Mouse (Mus musculus): ENCODE measurements at regions not wholly inside any gene's neighbourhood (a gene's known extent, or its start where the extent isn't known, plus 50 kb on each side); places are given as distances from the start of the nearest gene placed in this dataset.
"Not testable (repeated sequence)": the region's sequence is repeated elsewhere in the genome, so short reads cannot be mapped to it uniquely, and the experiment has no call there.

GRCm38 (mm10) chr7:96041806-96042205, 129.2 kb upstream of the Tenm4 start:
- Histone ChIP-seq H3K4me2 (ENCODE audit: insufficient read depth, low read depth, poor library complexity, severe bottlenecking) (no peak overlapping the region), H3K4me3 (replicated peaks in 1 of 3; ENCODE audit: low read depth in 2 of 3, low read length in 2 of 3, poor library complexity in 1 of 3) (no peak overlapping the region), H3K27ac (ENCODE audit: insufficient read depth, low read depth) (no peak overlapping the region), H3K9ac (ENCODE audit: insufficient read depth, low read depth) (no peak overlapping the region), H3K79me2 (replicated peaks; ENCODE audit: control insufficient read depth, extremely low read depth, insufficient read depth, poor library complexity, severe bottlenecking) (no peaks in the 10 kb centered on the region), H3K4me1 (ENCODE audit: control insufficient read depth in 1 of 2, insufficient read depth in 2 of 2) (no peaks in the 10 kb centered on the region), H3K36me3 (replicated peaks in 1 of 2; ENCODE audit: control insufficient read depth in 1 of 2, insufficient read depth in 1 of 2, low read length in 1 of 2) (no peaks in the 10 kb centered on the region), H3K27me3 (replicated peaks) (no peaks in the 10 kb centered on the region), H3K9me3 (replicated peaks; ENCODE audit: low read length) (peaks cover 22% of the 10 kb centered on the region)
- dilution Hi-C loops (cut with MboI; ENCODE audit: extremely low pct_ligation_motif_present, extremely low pct_unique_long_range_greater_than_20kb, low sequenced_read_pairs), result no loop called here
- TF ChIP-seq RCOR1 (conservative IDR thresholded peaks at IDR 0.05; ENCODE audit: low read depth, low read length), result no peak
- TF ChIP-seq SMC3 (IDR thresholded peaks at IDR 0.05; ENCODE audit: low read depth, low read length), result no peak
- TF ChIP-seq USF2 (conservative IDR thresholded peaks at IDR 0.05; ENCODE audit: low read depth, low read length), result no peak
- no peak for TF ChIP-seq TCF12 (IDR thresholded peaks at IDR 0.05; ENCODE audit: low read depth, low read length)
- TF ChIP-seq UBTF (IDR thresholded peaks at IDR 0.05; ENCODE audit: low read depth, low read length), result no peak
- in situ Hi-C loops (cut with MboI; ENCODE audit: low pct_ligation_motif_present, low pct_unique_long_range_greater_than_20kb, low sequenced_read_pairs), result no loop called here
- no peak for DNase-seq (ENCODE audit: extremely low read depth)

- Histone ChIP-seq H3K9me3 (replicated peaks; ENCODE audit: low read length) (peaks cover 21% of the 10 kb centered on the region), H3K9ac (ENCODE audit: insufficient read depth, low read depth) (no peak overlapping the region), H3K4me2 (ENCODE audit: insufficient read depth, low read depth, poor library complexity, severe bottlenecking) (no peak overlapping the region), H3K4me1 (ENCODE audit: control insufficient read depth in 1 of 2, insufficient read depth in 2 of 2) (no peaks in the 10 kb centered on the region), H3K27ac (ENCODE audit: insufficient read depth, low read depth) (no peak overlapping the region), H3K4me3 (replicated peaks in 1 of 3; ENCODE audit: low read depth in 2 of 3, low read length in 2 of 3, poor library complexity in 1 of 3) (no peak overlapping the region), H3K79me2 (replicated peaks; ENCODE audit: control insufficient read depth, extremely low read depth, insufficient read depth, poor library complexity, severe bottlenecking) (no peaks in the 10 kb centered on the region), H3K36me3 (replicated peaks in 1 of 2; ENCODE audit: control insufficient read depth in 1 of 2, insufficient read depth in 1 of 2, low read length in 1 of 2) (no peaks in the 10 kb centered on the region), H3K27me3 (replicated peaks) (no peaks in the 10 kb centered on the region)
- DNase-seq (ENCODE audit: extremely low read depth), result no peak
- dilution Hi-C loops (cut with MboI; ENCODE audit: extremely low pct_ligation_motif_present, extremely low pct_unique_long_range_greater_than_20kb, low sequenced_read_pairs) (no loop called here), in situ Hi-C loops (cut with MboI; ENCODE audit: low pct_ligation_motif_present, low pct_unique_long_range_greater_than_20kb, low sequenced_read_pairs) (no loop called here)
- TF ChIP-seq UBTF (IDR thresholded peaks at IDR 0.05; ENCODE audit: low read depth, low read length) (no peak), ZNF384 (IDR thresholded peaks at IDR 0.05; ENCODE audit: low read depth, low read length) (no peak), CTCF (conservative IDR thresholded peaks at IDR 0.05 in 1 of 2, IDR thresholded peaks at IDR 0.05 in 1 of 2; ENCODE audit: low read depth in 2 of 2, low read length in 2 of 2) (no peak), TBP (conservative IDR thresholded peaks at IDR 0.05; ENCODE audit: low read depth, low read length) (no peak), SIN3A (IDR thresholded peaks at IDR 0.05; ENCODE audit: low read length) (no peak)
Observed at GRCm38 (mm10) chr7:96051631-96052030, 119.4 kb upstream of the Tenm4 start.

GRCm38 (mm10) chr7:96061599-96061998, 109.4 kb upstream of the Tenm4 start:
- H3K36me3 ChIP-seq (replicated peaks in 1 of 2; ENCODE audit: control insufficient read depth in 1 of 2, insufficient read depth in 1 of 2, low read length in 1 of 2); H3K79me2 ChIP-seq (replicated peaks; ENCODE audit: control insufficient read depth, extremely low read depth, insufficient read depth, poor library complexity, severe bottlenecking); H3K4me3 ChIP-seq (replicated peaks in 1 of 3; ENCODE audit: low read depth in 2 of 3, low read length in 2 of 3, poor library complexity in 1 of 3); H3K9me3 ChIP-seq (replicated peaks; ENCODE audit: low read length); H3K27ac ChIP-seq (ENCODE audit: insufficient read depth, low read depth); H3K27me3 ChIP-seq (replicated peaks); H3K9ac ChIP-seq (ENCODE audit: insufficient read depth, low read depth); in situ Hi-C loops (cut with MboI; ENCODE audit: low pct_ligation_motif_present, low pct_unique_long_range_greater_than_20kb, low sequenced_read_pairs); H3K4me2 ChIP-seq (ENCODE audit: insufficient read depth, low read depth, poor library complexity, severe bottlenecking); dilution Hi-C loops (cut with MboI; ENCODE audit: extremely low pct_ligation_motif_present, extremely low pct_unique_long_range_greater_than_20kb, low sequenced_read_pairs); H3K4me1 ChIP-seq (ENCODE audit: control insufficient read depth in 1 of 2, insufficient read depth in 2 of 2); DNase-seq (ENCODE audit: extremely low read depth): not testable (repeated sequence)
